Mouse (Mus musculus) embryonic facial prominence, embryonic 12.5 days (tissue): ENCODE results near the gene Foxa1. TPM values are rescaled to one million over a fixed set of nuclear protein-coding genes. Genes with fewer than 3 reads are reported as not detected.

ENCODE experiments used
- ATAC-seq: fragments of 200-750 bp; cut with Nextera tagmentation; 2 replicates; pipeline ENCODE4 v1.8.0; 2017; ENCODE audit not compliant: insufficient number of reproducible peaks, insufficient read depth, low FRiP score, low TSS enrichment
- H3K27ac ChIP-seq: fragments of 300-500 bp; sonication (generic); 2 replicates; pipeline ENCODE4 v1.5.1; 2016; ENCODE audit warnings: mild to moderate bottlenecking
- H3K27me3 ChIP-seq: fragments of 300-500 bp; sonication (generic); 2 replicates; pipeline ENCODE4 v1.6.1; 2016; ENCODE audit warnings: mild to moderate bottlenecking, moderate library complexity
- H3K36me3 ChIP-seq: fragments of 300-500 bp; sonication (generic); 2 replicates; pipeline ENCODE4 v1.6.1; 2016; ENCODE audit warnings: mild to moderate bottlenecking
- H3K4me1 ChIP-seq: fragments of 300-500 bp; sonication (generic); 2 replicates; pipeline ENCODE4 v1.6.1; 2016
- H3K4me2 ChIP-seq: fragments of 300-500 bp; sonication (generic); replicated peaks from 2 replicates; pipeline ENCODE4 v1.6.1; 2016; ENCODE audit warnings: mild to moderate bottlenecking, moderate library complexity
- H3K4me3 ChIP-seq: fragments of 300-500 bp; sonication (generic); 2 replicates; pipeline ENCODE4 v1.5.1; 2016; ENCODE audit warnings: mild to moderate bottlenecking
- H3K9ac ChIP-seq: fragments of 300-500 bp; sonication (generic); 2 replicates; pipeline ENCODE4 v1.6.1; 2016; ENCODE audit warnings: mild to moderate bottlenecking, moderate library complexity
- H3K9me3 ChIP-seq: fragments of 300-500 bp; sonication (generic); 2 replicates; pipeline ENCODE4 v1.6.1; 2016; ENCODE audit warnings: mild to moderate bottlenecking, moderate library complexity
- WGBS: fragments of 180-500 bp; shearing (Covaris S2); methylation state at CpG from one replicate; pipeline ENCODE4 v1.1.7; 2016; 5-methylcytosine and 5-hydroxymethylcytosine counted together
- polyA plus RNA-seq: library from polyadenylated mRNA; unstranded; fragments of >200 nt; fragmentation: Nextera tagmentation; extraction: Ambion mirVana; gene quantifications from 2 replicates; pipeline ENCODE4 v1.2.1, GENCODE M21; 2016

The Foxa1 gene
- 0.90 and 1.7 TPM in 2 replicates for polyA plus RNA-seq

- WGBS = 1% methylated on average over 32 of the region's 32 CpGs
- no peak for ATAC-seq
Observed at GRCm38 (mm10) chr12:57546415-57547201, at the start of gene Foxa1. TSS of gene Foxa1 (minus strand) at chr12:57546916.

GRCm38 (mm10) chr12:57575931-57576628 lies 29.4 kb upstream of the Foxa1 start:
- H3K27ac ChIP-seq = no peak overlapping the region
- 0 out of 2 replicates have a peak, but pooled peaks cover 3% of the 10 kb centered on the region for H3K4me1 ChIP-seq
- peak; percentile 86 for ATAC-seq
- no peaks in the 10 kb centered on the region for H3K9me3 ChIP-seq
- peak overlapping the region; percentile 58 for H3K4me3 ChIP-seq
- H3K4me2 ChIP-seq = peak overlapping the region; percentile 83
- no peaks in the 10 kb centered on the region for H3K36me3 ChIP-seq
- H3K27me3 ChIP-seq = peaks cover 37% of the 10 kb centered on the region
- WGBS = 1% methylated on average over 81 of the region's 81 CpGs
- H3K9ac ChIP-seq = peak overlapping the region; percentile 50; the same call in 1 of the 2 replicates

More at GRCm38 (mm10) chr12:57546415-57547201, at the start of gene Foxa1:
- H3K27me3 ChIP-seq = peaks cover 89% of the 10 kb centered on the region
- H3K4me3 ChIP-seq = peak within 1 kb of the TSS; percentile 42
- no peaks in the 10 kb centered on the region for H3K9me3 ChIP-seq
- H3K4me1 ChIP-seq = peaks cover 8% of the 10 kb centered on the region; the same call in 1 of the 2 replicates
- H3K4me2 ChIP-seq = peak within 1 kb of the TSS; percentile 79
- peak within 1 kb of the TSS; percentile 40; the same call in 1 of the 2 replicates for H3K9ac ChIP-seq
- H3K27ac ChIP-seq = no peak within 1 kb of the TSS
- H3K36me3 ChIP-seq = no peaks in the 10 kb centered on the region

- H3K4me3 ChIP-seq = no peak overlapping the region
- H3K4me2 ChIP-seq = no peak overlapping the region
- H3K9ac ChIP-seq = no peak overlapping the region
- H3K9me3 ChIP-seq = no peaks in the 10 kb centered on the region
- H3K27ac ChIP-seq = no peak overlapping the region
- 0 out of 2 replicates have a peak, but pooled peaks cover 3% of the 10 kb centered on the region for H3K4me1 ChIP-seq
- H3K27me3 ChIP-seq = peaks cover 37% of the 10 kb centered on the region
- no peaks in the 10 kb centered on the region for H3K36me3 ChIP-seq
- no peak for ATAC-seq
Observed at GRCm38 (mm10) chr12:57572415-57572814, 25.7 kb upstream of the Foxa1 start.

- H3K9ac ChIP-seq = no peak overlapping the region
- 0 out of 2 replicates have a peak, but pooled peaks cover 3% of the 10 kb centered on the region for H3K4me1 ChIP-seq
- no peaks in the 10 kb centered on the region for H3K9me3 ChIP-seq
- H3K4me2 ChIP-seq = no peak overlapping the region
- peaks cover 37% of the 10 kb centered on the region for H3K27me3 ChIP-seq
- no peak for ATAC-seq
- no peak overlapping the region for H3K4me3 ChIP-seq
- no peak overlapping the region for H3K27ac ChIP-seq
- 29% methylated on average over 9 of the region's 9 CpGs for WGBS
- H3K36me3 ChIP-seq = no peaks in the 10 kb centered on the region
Observed at GRCm38 (mm10) chr12:57571773-57572172, 25.1 kb upstream of the Foxa1 start.

GRCm38 (mm10) chr12:57563909-57564308 lies 17.2 kb upstream of the Foxa1 start, which contains the start of gene Ttc6:
TSS of gene Ttc6 (plus strand) at chr12:57564113.
- 77% methylated on average over 6 of the region's 6 CpGs for WGBS
- ATAC-seq = no peak

GRCm38 (mm10) chr12:57554091-57554490 lies 7.4 kb upstream of the Foxa1 start:
- 34% methylated on average over 3 of the region's 3 CpGs for WGBS

More at GRCm38 (mm10) chr12:57563909-57564308, 17.2 kb upstream of the Foxa1 start, which contains the start of gene Ttc6:
- Histone ChIP-seq H3K27ac (no peak within 1 kb of the TSS), H3K27me3 (no peaks in the 10 kb centered on the region), H3K4me2 (no peak within 1 kb of the TSS), H3K4me1 (no peaks in the 10 kb centered on the region), H3K36me3 (no peaks in the 10 kb centered on the region), H3K9ac (no peak within 1 kb of the TSS), H3K4me3 (no peak within 1 kb of the TSS), H3K9me3 (no peaks in the 10 kb centered on the region)

GRCm38 (mm10) chr12:57552286-57552685 lies 5.6 kb upstream of the Foxa1 start:
- H3K4me2 ChIP-seq = no peak overlapping the region
- H3K36me3 ChIP-seq = no peaks in the 10 kb centered on the region
- H3K27me3 ChIP-seq = peaks cover 92% of the 10 kb centered on the region
- no peaks in the 10 kb centered on the region for H3K4me1 ChIP-seq
- H3K9ac ChIP-seq = no peak overlapping the region
- H3K9me3 ChIP-seq = no peaks in the 10 kb centered on the region
- ATAC-seq = no peak
- H3K4me3 ChIP-seq = no peak overlapping the region
- 9% methylated on average over 3 of the region's 3 CpGs for WGBS
- H3K27ac ChIP-seq = no peak overlapping the region

More at GRCm38 (mm10) chr12:57554091-57554490, 7.4 kb upstream of the Foxa1 start:
- H3K27me3 ChIP-seq = peaks cover 74% of the 10 kb centered on the region
- H3K4me1 ChIP-seq = no peaks in the 10 kb centered on the region
- H3K4me2 ChIP-seq = no peak overlapping the region
- H3K27ac ChIP-seq = no peak overlapping the region
- H3K4me3 ChIP-seq = no peak overlapping the region
- no peak for ATAC-seq
- no peaks in the 10 kb centered on the region for H3K36me3 ChIP-seq
- H3K9ac ChIP-seq = no peak overlapping the region
- no peaks in the 10 kb centered on the region for H3K9me3 ChIP-seq

GRCm38 (mm10) chr12:57550881-57551280 lies 4.2 kb upstream of the Foxa1 start:
- Histone ChIP-seq H3K9ac (no peak overlapping the region), H3K4me2 (no peak overlapping the region), H3K4me1 (0 out of 2 replicates have a peak, but pooled peaks cover 2% of the 10 kb centered on the region), H3K27me3 (peaks cover 100% of the 10 kb centered on the region), H3K27ac (no peak overlapping the region), H3K9me3 (no peaks in the 10 kb centered on the region), H3K4me3 (no peak overlapping the region), H3K36me3 (no peaks in the 10 kb centered on the region)
- no peak for ATAC-seq
- WGBS = 1% methylated on average over 8 of the region's 8 CpGs

- under 1% methylated on average over 31 of the region's 31 CpGs for WGBS
- H3K9me3 ChIP-seq = no peaks in the 10 kb centered on the region
- no peak overlapping the region for H3K9ac ChIP-seq
- H3K4me3 ChIP-seq = no peak overlapping the region
- ATAC-seq = no peak
- no peak overlapping the region for H3K4me2 ChIP-seq
- H3K27ac ChIP-seq = no peak overlapping the region
- no peaks in the 10 kb centered on the region for H3K36me3 ChIP-seq
- peaks cover 6% of the 10 kb centered on the region; the same call in 1 of the 2 replicates for H3K4me1 ChIP-seq
- peaks cover 99% of the 10 kb centered on the region for H3K27me3 ChIP-seq
Observed at GRCm38 (mm10) chr12:57550181-57550808, 3.6 kb upstream of the Foxa1 start.

- Histone ChIP-seq H3K36me3 (no peaks in the 10 kb centered on the region), H3K4me1 (peaks cover 8% of the 10 kb centered on the region; the same call in 1 of the 2 replicates), H3K4me3 (no peak overlapping the region), H3K9me3 (no peaks in the 10 kb centered on the region), H3K27me3 (peaks cover 98% of the 10 kb centered on the region), H3K4me2 (no peak overlapping the region), H3K9ac (no peak overlapping the region), H3K27ac (no peak overlapping the region)
- no peak for ATAC-seq
- 2% methylated on average over 15 of the region's 15 CpGs for WGBS
Observed at GRCm38 (mm10) chr12:57549667-57550160, 3.0 kb upstream of the Foxa1 start.

GRCm38 (mm10) chr12:57548981-57549666 lies 2.4 kb upstream of the Foxa1 start:
- no peak overlapping the region for H3K4me3 ChIP-seq
- no peaks in the 10 kb centered on the region for H3K36me3 ChIP-seq
- 2% methylated on average over 25 of the region's 25 CpGs for WGBS
- H3K9me3 ChIP-seq = no peaks in the 10 kb centered on the region
- ATAC-seq = no peak
- no peak overlapping the region for H3K27ac ChIP-seq
- H3K27me3 ChIP-seq = peaks cover 93% of the 10 kb centered on the region
- no peak overlapping the region for H3K4me2 ChIP-seq
- H3K9ac ChIP-seq = no peak overlapping the region
- peaks cover 8% of the 10 kb centered on the region; the same call in 1 of the 2 replicates for H3K4me1 ChIP-seq
